10 mouse cellular contexts compared by ENCODE assay signal in genomic region chrX:47949729-47950128, GRCm38 (mm10). TPM values are rescaled to one million over a fixed set of nuclear protein-coding genes. Genes with fewer than 3 reads are reported as not detected.
DNase-seq lines count a peak whose midpoint lies in the region; ATAC-seq and TF ChIP-seq lines count a peak whose summit lies in the region.
"Had no signal": no experiment of that assay in that cellular context is flagged by ENCODE, and none has a peak within 500 bp of the region (broad histone marks: within the 10 kb centered on the region; RNA-seq: fewer than 3 reads in every experiment).

No protein-coding gene starts in this region.

- no peak overlapping the region for H3K4me2 ChIP-seq in hindbrain, embryonic 13.5 days
- H3K4me2 ChIP-seq in lung, postnatal 0 days (replicated peaks; ENCODE audit: low read depth, low read length) = no peak overlapping the region
- H3K4me2 ChIP-seq: heart, embryonic 13.5 days had no signal

- in situ Hi-C loops in ES-E14 (cut with MboI; ENCODE audit: low sequenced_read_pairs in 2 of 2, unreplicated experiment in 2 of 2) = no loop called here

- peaks cover 0 to 6% of the 10 kb centered on the region in 2 experiments; a peak in 1 of 4 replicates for H3K4me1 ChIP-seq in ES-E14 (ENCODE audit: control insufficient read depth in 2 of 2, insufficient read depth in 2 of 2, low read length in 2 of 2, poor library complexity in 1 of 2)
- no peaks in the 10 kb centered on the region for H3K4me1 ChIP-seq in hindbrain, embryonic 13.5 days (replicated peaks)
- no peaks in the 10 kb centered on the region for H3K4me1 ChIP-seq in lung, postnatal 0 days (ENCODE audit: insufficient read depth, low read depth, low read length)
- H3K4me1 ChIP-seq: heart, embryonic 13.5 days had no signal

- ATAC-seq in hindbrain, embryonic 13.5 days (ENCODE audit: low FRiP score) = 0 out of 2 replicates have a peak, but pooled peaks have one; percentile 59
- ATAC-seq in lung, postnatal 0 days = peak; percentile 77

- no peak overlapping the region for H3K9ac ChIP-seq in ES-E14 (ENCODE audit: insufficient read depth, low read depth, low read length, poor library complexity, severe bottlenecking)
- no peak overlapping the region for H3K9ac ChIP-seq in hindbrain, embryonic 13.5 days
- no peak overlapping the region for H3K9ac ChIP-seq in lung, postnatal 0 days (replicated peaks; ENCODE audit: low read depth)
- H3K9ac ChIP-seq: heart, embryonic 13.5 days had no signal

- no peak for TF ChIP-seq EP300 in lung, postnatal 0 days (IDR thresholded peaks at IDR 0.05)

- WGBS in hindbrain, embryonic 13.5 days = 36% methylated on average over 3 of the region's 3 CpGs
- WGBS in lung, postnatal 0 days = 66% methylated on average over 3 of the region's 3 CpGs

- no peak overlapping the region for H3K4me3 ChIP-seq in ES-E14 (ENCODE audit: insufficient read depth in 1 of 2, low read depth in 1 of 2, low read length in 2 of 2, poor library complexity in 1 of 2, severe bottlenecking in 1 of 2)
- H3K4me3 ChIP-seq in hindbrain, embryonic 13.5 days = no peak overlapping the region
- no peak overlapping the region for H3K4me3 ChIP-seq in lung, postnatal 0 days (ENCODE audit: low read depth, low read length)
- H3K4me3 ChIP-seq: heart, embryonic 13.5 days; left cerebral cortex, adult 2 months had no signal

- no peak for TF ChIP-seq CTCF in lung, postnatal 0 days (IDR thresholded peaks at IDR 0.05)

- no peak overlapping the region for H3K27ac ChIP-seq in ES-E14 (ENCODE audit: insufficient read depth, low read depth, low read length, poor library complexity, severe bottlenecking)
- no peak overlapping the region for H3K27ac ChIP-seq in hindbrain, embryonic 13.5 days
- H3K27ac ChIP-seq in lung, postnatal 0 days (ENCODE audit: low read length) = no peak overlapping the region
- H3K27ac ChIP-seq: heart, embryonic 13.5 days; left cerebral cortex, adult 2 months had no signal

- H3K36me3 ChIP-seq in ES-E14 (ENCODE audit: control insufficient read depth, insufficient read depth, low read length, poor library complexity, severe bottlenecking) = no peaks in the 10 kb centered on the region; the same call in 1 of the 2 replicates
- H3K36me3 ChIP-seq in hindbrain, embryonic 13.5 days = peaks cover 17% of the 10 kb centered on the region
- H3K36me3 ChIP-seq in lung, postnatal 0 days (ENCODE audit: insufficient read depth, low read length) = no peaks in the 10 kb centered on the region

- no peaks in the 10 kb centered on the region for H3K27me3 ChIP-seq in hindbrain, embryonic 13.5 days
- H3K27me3 ChIP-seq in lung, postnatal 0 days (replicated peaks; ENCODE audit: insufficient read depth, low read length) = no peaks in the 10 kb centered on the region
- H3K27me3 ChIP-seq: heart, embryonic 13.5 days had no signal

- no peaks in the 10 kb centered on the region for H3K9me3 ChIP-seq in ES-E14 (ENCODE audit: control insufficient read depth, insufficient read depth, low read depth, low read length)
- no peaks in the 10 kb centered on the region for H3K9me3 ChIP-seq in hindbrain, embryonic 13.5 days
- H3K9me3 ChIP-seq in lung, postnatal 0 days (ENCODE audit: low read length) = no peaks in the 10 kb centered on the region
- H3K9me3 ChIP-seq: heart, embryonic 13.5 days had no signal

- DNase-seq in ES-E14 (ENCODE audit: low read depth, low spot score) (peak; percentile 28), R1 (ENCODE audit: low read depth, low spot score) (peak; percentile 85)
- peak; percentile 54 for DNase-seq in lung, postnatal 0 days (ENCODE audit: low spot score)
- DNase-seq in gastrocnemius, postnatal 4 days (ENCODE audit: low spot score in 2 of 2) = no peak
- DNase-seq in cerebellum, adult 11-12 months = no peak
- DNase-seq in layer of hippocampus, postnatal 25 days (ENCODE audit: extremely low spot score in 1 of 2, low spot score in 1 of 2) = no peak
- DNase-seq: thymus, postnatal 36 days had no signal

TF ChIP-seq in ES-E14, 5 proteins besides CTCF, POLR2A, EP300 and RAD21:
- TF ChIP-seq CHD2 (IDR thresholded peaks at IDR 0.05; ENCODE audit: low read depth, low read length) (0 out of 2 replicates have a peak, but pooled peaks have one; percentile 16), ZC3H11A (IDR thresholded peaks at IDR 0.05; ENCODE audit: borderline replicate concordance, low read depth, low read length) (no peak)
TF ChIP-seq in ES-E14: peak in this region for 1.

RNA-seq across cellular contexts. Expression of gene Ocrl, which starts 37.5 kb away (rescaled TPM):
- total RNA-seq in ES-E14 (2012; rRNA removed) = 5.3 and 7.8 TPM in 2 replicates
- polyA plus RNA-seq in hindbrain, embryonic 13.5 days (2015; fragmentation: Nextera tagmentation; extraction: Ambion mirVana) = 25.8 and 26.0 TPM in 2 replicates
- polyA plus RNA-seq in lung, postnatal 0 days (2015; fragmentation: Nextera tagmentation; extraction: Ambion mirVana) = 9.3 and 11.5 TPM in 2 replicates
- total RNA-seq in gastrocnemius, postnatal 4 days (2021) = 10 to 100 TPM; 13.3 to 15.9 TPM
- 10 to 100 TPM; 48.6 to 52.4 TPM for total RNA-seq in layer of hippocampus, postnatal 25 days (2021)

RNA-seq across cellular contexts. Expression of gene Smarca1, which starts 57.0 kb away (rescaled TPM):
- 4.8 and 6.8 TPM in 2 replicates for total RNA-seq in ES-E14 (2012; rRNA removed)
- polyA plus RNA-seq in hindbrain, embryonic 13.5 days (2015; fragmentation: Nextera tagmentation; extraction: Ambion mirVana) = 36.9 and 40.4 TPM in 2 replicates
- 5.8 and 8.7 TPM in 2 replicates for polyA plus RNA-seq in lung, postnatal 0 days (2015; fragmentation: Nextera tagmentation; extraction: Ambion mirVana)
- 10 to 100 TPM in 1 of 2 experiments, 1 to 10 TPM in 1; 7.2 to 10.5 TPM for total RNA-seq in gastrocnemius, postnatal 4 days (2021)
- 10 to 100 TPM; 33.9 to 37.8 TPM for total RNA-seq in layer of hippocampus, postnatal 25 days (2021)

Comparison
In these comparisons a context has a peak if more than half of its experiments do, and no peak if none do; other contexts are left out.
1. DNase-seq: peak in ES-E14 (single experiment), R1 (single experiment) and lung, postnatal 0 days (single experiment); none in gastrocnemius, postnatal 4 days (0 of 2), cerebellum, adult 11-12 months (single experiment) and layer of hippocampus, postnatal 25 days (0 of 2).